In genomic region chr9:120933886-120934758, GRCm38 (mm10) we compare ENCODE assay signal across 8 mouse cellular contexts. TPM values are rescaled to one million over a fixed set of nuclear protein-coding genes. Genes with fewer than 3 reads are reported as not detected.
A peak's percentile ranks its signal among the peaks of the same experiment; 100 is the strongest.
DNase-seq lines count a peak whose midpoint lies in the region; ATAC-seq and TF ChIP-seq lines count a peak whose summit lies in the region.

No protein-coding gene starts in this region.

- no peaks in the 10 kb centered on the region for H3K9me3 ChIP-seq in CH12.LX (replicated peaks; ENCODE audit: low read length)
- H3K9me3 ChIP-seq in heart, embryonic 10.5 days: no peaks in the 10 kb centered on the region
- H3K9me3 ChIP-seq in kidney, embryonic 14.5 days (ENCODE audit: control insufficient read depth, low read length): no peaks in the 10 kb centered on the region
- no peaks in the 10 kb centered on the region for H3K9me3 ChIP-seq in lung, embryonic 14.5 days (ENCODE audit: low read depth, low read length)

- ATAC-seq in kidney, embryonic 14.5 days (ENCODE audit: low FRiP score, low TSS enrichment): peak; percentile 15
- peak; percentile 33 for ATAC-seq in lung, embryonic 14.5 days (ENCODE audit: insufficient read depth)
- ATAC-seq in activated CD4-positive, CD25-positive, alpha-beta regulatory T cell, adult 4 months: no peak

- H3K4me2 ChIP-seq in CH12.LX (ENCODE audit: insufficient read depth, low read depth, poor library complexity, severe bottlenecking): peak overlapping the region; percentile 98
- H3K4me2 ChIP-seq in kidney, embryonic 14.5 days (replicated peaks; ENCODE audit: low read depth, low read length): peak overlapping the region; percentile 91
- H3K4me2 ChIP-seq in lung, embryonic 14.5 days: peak overlapping the region; percentile 77

- peaks cover 56% of the 10 kb centered on the region for H3K79me2 ChIP-seq in CH12.LX (replicated peaks; ENCODE audit: control insufficient read depth, extremely low read depth, insufficient read depth, poor library complexity, severe bottlenecking)

- dilution Hi-C loops in CH12.LX (cut with MboI; ENCODE audit: extremely low pct_ligation_motif_present, extremely low pct_unique_long_range_greater_than_20kb, low sequenced_read_pairs): no loop called here

- no peak for TF ChIP-seq CTCF in CH12.LX (conservative IDR thresholded peaks at IDR 0.05 in 1 of 2, IDR thresholded peaks at IDR 0.05 in 1 of 2; ENCODE audit: low read depth in 2 of 2, low read length in 2 of 2)
- no peak for TF ChIP-seq CTCF in lung, embryonic 14.5 days (IDR thresholded peaks at IDR 0.05; ENCODE audit: low read depth)

- peak overlapping the region; percentile 81 to 93 (median 89) for H3K4me3 ChIP-seq in CH12.LX (replicated peaks in 1 of 3; ENCODE audit: low read depth in 2 of 3, low read length in 2 of 3, poor library complexity in 1 of 3)
- peak overlapping the region; percentile 95 for H3K4me3 ChIP-seq in heart, embryonic 10.5 days
- peak overlapping the region; percentile 68 for H3K4me3 ChIP-seq in kidney, embryonic 14.5 days (ENCODE audit: low read length)
- H3K4me3 ChIP-seq in lung, embryonic 14.5 days (ENCODE audit: low read depth, low read length): peak overlapping the region; percentile 93

- peaks cover 0 to 21% of the 10 kb centered on the region in 2 experiments for H3K36me3 ChIP-seq in CH12.LX (replicated peaks in 1 of 2; ENCODE audit: control insufficient read depth in 1 of 2, insufficient read depth in 1 of 2, low read length in 1 of 2)
- peaks cover 12% of the 10 kb centered on the region for H3K36me3 ChIP-seq in heart, embryonic 10.5 days
- peaks cover 8% of the 10 kb centered on the region; the same call in 1 of the 2 replicates for H3K36me3 ChIP-seq in kidney, embryonic 14.5 days (ENCODE audit: control insufficient read depth, insufficient read depth, low read length)
- 0 out of 2 replicates have a peak, but pooled peaks cover 5% of the 10 kb centered on the region for H3K36me3 ChIP-seq in lung, embryonic 14.5 days (ENCODE audit: insufficient read depth)

- WGBS in heart, embryonic 10.5 days: under 1% methylated on average over 53 of the region's 57 CpGs
- WGBS in kidney, embryonic 14.5 days: under 1% methylated on average over 53 of the region's 57 CpGs
- under 1% methylated on average over 54 of the region's 57 CpGs for WGBS in lung, embryonic 14.5 days

- in situ Hi-C loops in CH12.LX (cut with MboI; ENCODE audit: low pct_ligation_motif_present, low pct_unique_long_range_greater_than_20kb, low sequenced_read_pairs): no loop called here

- peaks cover 0 to 44% of the 10 kb centered on the region in 2 experiments; a peak in 2 of 4 replicates for H3K4me1 ChIP-seq in CH12.LX (ENCODE audit: control insufficient read depth in 1 of 2, insufficient read depth in 2 of 2)
- H3K4me1 ChIP-seq in heart, embryonic 10.5 days: peaks cover 42% of the 10 kb centered on the region
- peaks cover 31% of the 10 kb centered on the region for H3K4me1 ChIP-seq in kidney, embryonic 14.5 days (ENCODE audit: control insufficient read depth, insufficient read depth, low read length)
- peaks cover 8% of the 10 kb centered on the region for H3K4me1 ChIP-seq in lung, embryonic 14.5 days (ENCODE audit: insufficient read depth)

- no peak overlapping the region; the same call in 1 of the 2 replicates for H3K27ac ChIP-seq in CH12.LX (ENCODE audit: insufficient read depth, low read depth)
- peak overlapping the region; percentile 98 for H3K27ac ChIP-seq in heart, embryonic 10.5 days
- peak overlapping the region; percentile 87 for H3K27ac ChIP-seq in kidney, embryonic 14.5 days (ENCODE audit: low read depth, low read length)
- H3K27ac ChIP-seq in lung, embryonic 14.5 days (ENCODE audit: low read depth): peak overlapping the region; percentile 93

- no peaks in the 10 kb centered on the region for H3K27me3 ChIP-seq in CH12.LX (replicated peaks)
- no peaks in the 10 kb centered on the region for H3K27me3 ChIP-seq in heart, embryonic 10.5 days (ENCODE audit: insufficient read depth, poor library complexity, severe bottlenecking)
- H3K27me3 ChIP-seq in kidney, embryonic 14.5 days (ENCODE audit: control insufficient read depth, insufficient read depth, low read length): no peaks in the 10 kb centered on the region
- no peaks in the 10 kb centered on the region for H3K27me3 ChIP-seq in lung, embryonic 14.5 days (ENCODE audit: insufficient read depth, low read length)

- no peak for DNase-seq in CH12.LX (ENCODE audit: extremely low read depth)
- peak; percentile 32 to 42 for DNase-seq in adrenal gland, adult 18-20 months (ENCODE audit: low spot score in 2 of 2)
- DNase-seq in embryo, embryonic 9.5 days (ENCODE audit: extremely low spot score): peak; percentile 82
- DNase-seq in heart, embryonic 10.5 days (ENCODE audit: low spot score): peak; percentile 85
- peak; percentile 74 for DNase-seq in lung, embryonic 14.5 days
- peak; percentile 27 to 45 for DNase-seq in right cerebral cortex, adult 2 months (ENCODE audit: low spot score in 2 of 2)

- H3K9ac ChIP-seq in CH12.LX (ENCODE audit: insufficient read depth, low read depth): peak overlapping the region; percentile 87
- peak overlapping the region; percentile 96 for H3K9ac ChIP-seq in kidney, embryonic 14.5 days (ENCODE audit: low read depth, low read length)
- peak overlapping the region; percentile 97 for H3K9ac ChIP-seq in lung, embryonic 14.5 days

- TF ChIP-seq RAD21 in CH12.LX (IDR thresholded peaks at IDR 0.05; ENCODE audit: low read depth, low read length): no peak

- no peak for TF ChIP-seq EP300 in CH12.LX (IDR thresholded peaks at IDR 0.05; ENCODE audit: low read length)

- TF ChIP-seq POLR2A in CH12.LX (IDR thresholded peaks at IDR 0.05; ENCODE audit: low read depth, low read length): no peak

TF ChIP-seq in CH12.LX, 34 proteins besides CTCF, POLR2A, EP300 and RAD21:
- TF ChIP-seq MEF2A (IDR thresholded peaks at IDR 0.05; ENCODE audit: borderline replicate concordance, low read depth, low read length) (no peak), USF1 (IDR thresholded peaks at IDR 0.05; ENCODE audit: low read depth, low read length) (no peak), ZKSCAN1 (IDR thresholded peaks at IDR 0.05; ENCODE audit: borderline replicate concordance, low read depth, low read length) (no peak), MYC (IDR thresholded peaks at IDR 0.05; ENCODE audit: low read depth, low read length) (no peak), ZNF384 (IDR thresholded peaks at IDR 0.05; ENCODE audit: low read depth, low read length) (no peak), IRF4 (IDR thresholded peaks at IDR 0.05; ENCODE audit: low read depth, low read length) (0 out of 2 replicates have a peak, but pooled peaks have one; percentile 14), SIN3A (IDR thresholded peaks at IDR 0.05; ENCODE audit: low read length) (peak; percentile 14; the same call in 1 of the 2 replicates), UBTF (IDR thresholded peaks at IDR 0.05; ENCODE audit: low read depth, low read length) (no peak), CHD2 (IDR thresholded peaks at IDR 0.05; ENCODE audit: low read length) (0 out of 2 replicates have a peak, but pooled peaks have one; percentile 25), SMC3 (IDR thresholded peaks at IDR 0.05; ENCODE audit: low read depth, low read length) (no peak), BHLHE40 (IDR thresholded peaks at IDR 0.05; ENCODE audit: low read depth, low read length) (no peak), CHD1 (IDR thresholded peaks at IDR 0.05; ENCODE audit: low read depth, low read length) (0 out of 2 replicates have a peak, but pooled peaks have one; percentile 12)

RNA-seq across cellular contexts. Expression of gene Ctnnb1, which starts 5.1 kb away (rescaled TPM):
- total RNA-seq in CH12.LX (2012; rRNA removed) (197 and 212 TPM in 2 replicates), CH12.LX (2014; rRNA removed) (361 and 383 TPM in 2 replicates)
- 290 and 292 TPM in 2 replicates for polyA plus RNA-seq in CH12.LX (2012; ENCODE audit: insufficient read length, low read depth)
- 100 to 1,000 TPM; 754 to 848 TPM for total RNA-seq in adrenal gland, adult 18-20 months (2021)
- polyA plus RNA-seq in heart, embryonic 10.5 days (2016; fragmentation: Nextera tagmentation; extraction: Ambion mirVana): 390 and 445 TPM in 2 replicates
- polyA plus RNA-seq in kidney, embryonic 14.5 days (2014; fragmentation: Nextera tagmentation; extraction: Ambion mirVana): 479 and 740 TPM in 2 replicates
- 701 and 711 TPM in 2 replicates for polyA plus RNA-seq in lung, embryonic 14.5 days (2014; fragmentation: Nextera tagmentation; extraction: Ambion mirVana)
- polyA plus RNA-seq in activated CD4-positive, CD25-positive, alpha-beta regulatory T cell, adult 4 months (2017; shearing (Covaris generic)): 10 to 100 TPM; 72.8 to 83.1 TPM
